Mouse (Mus musculus) kidney, postnatal 0 days (tissue): ENCODE results near the gene Ly6g5c. TPM values are rescaled to one million over a fixed set of nuclear protein-coding genes. Genes with fewer than 3 reads are reported as not detected.

Source experiments
- ATAC-seq: fragments of 200-750 bp; cut with Nextera tagmentation; replicated peaks from 2 replicates; pipeline ENCODE4 v1.8.0; 2017; ENCODE audit warnings: low read depth, moderate number of reproducible peaks, moderate TSS enrichment, moderate library complexity; ENCODE audit not compliant: low FRiP score
- DNase-seq: peaks from one replicate; pipeline ENCODE4 v3.0.0-alpha.2; 2016; ENCODE audit warnings: low spot score
- H3K27ac ChIP-seq: fragments of 300-500 bp; sonication (generic); 2 replicates; pipeline ENCODE4 v1.5.1; 2014; ENCODE audit warnings: mild to moderate bottlenecking
- H3K27me3 ChIP-seq: fragments of 300-500 bp; sonication (generic); 2 replicates; pipeline ENCODE4 v1.6.1; 2014; ENCODE audit warnings: low read length, mixed read lengths; ENCODE audit not compliant: insufficient read depth
- H3K36me3 ChIP-seq: fragments of 300-500 bp; sonication (generic); 2 replicates; pipeline ENCODE4 v1.6.1; 2014; ENCODE audit warnings: low read length, mixed read lengths; ENCODE audit not compliant: insufficient read depth
- H3K4me1 ChIP-seq: fragments of 300-500 bp; sonication (generic); replicated peaks from 2 replicates; pipeline ENCODE4 v1.6.1; 2014; ENCODE audit warnings: antibody characterized with exemption, low read length, mixed read lengths; ENCODE audit not compliant: insufficient read depth
- H3K4me2 ChIP-seq: fragments of 300-500 bp; sonication (generic); 2 replicates; pipeline ENCODE4 v1.6.1; 2014; ENCODE audit warnings: mild to moderate bottlenecking, low read length, moderate library complexity, mixed read lengths
- H3K4me3 ChIP-seq: fragments of 300-500 bp; sonication (generic); replicated peaks from 2 replicates; pipeline ENCODE4 v1.5.1; 2014; ENCODE audit warnings: low read depth, low read length
- H3K9ac ChIP-seq: fragments of 300-500 bp; sonication (generic); 2 replicates; pipeline ENCODE4 v1.6.1; 2014; ENCODE audit warnings: low read depth, low read length
- H3K9me3 ChIP-seq: fragments of 300-500 bp; sonication (generic); replicated peaks from 2 replicates; pipeline ENCODE4 v1.6.1; 2016; ENCODE audit warnings: low read length, inconsistent platforms, mixed read lengths
- CTCF ChIP-seq: IDR thresholded peaks from 2 replicates; pipeline ENCODE4 v1.5.1; 2016; ENCODE audit warnings: antibody characterized with exemption, low read depth, mild to moderate bottlenecking, moderate library complexity
- WGBS: fragments of 180-500 bp; shearing (Covaris S2); extraction: QIAGEN DNeasy Blood & Tissue Kit; methylation state at CpG from one replicate; pipeline ENCODE4 v1.1.7; 2014; 5-methylcytosine and 5-hydroxymethylcytosine counted together
- polyA plus RNA-seq: library from polyadenylated mRNA; unstranded; fragments of >200 nt; fragmentation: Nextera tagmentation; extraction: Ambion mirVana; gene quantifications from 2 replicates; pipeline ENCODE4 v1.2.1, GENCODE M21; 2015

Gene Ly6g5c
- polyA plus RNA-seq = not detected in 2 replicates

- Histone ChIP-seq H3K9ac (no peak within 1 kb of the TSS), H3K27ac (no peak within 1 kb of the TSS), H3K4me3 (no peak within 1 kb of the TSS), H3K9me3 (no peaks in the 10 kb centered on the region), H3K36me3 (0 out of 2 replicates have a peak, but pooled peaks cover 4% of the 10 kb centered on the region), H3K4me1 (peaks cover 3% of the 10 kb centered on the region; the same call in 1 of the 2 replicates), H3K4me2 (no peak within 1 kb of the TSS), H3K27me3 (no peaks in the 10 kb centered on the region)
- no peak for DNase-seq
- 78% methylated on average over 6 of the region's 6 CpGs for WGBS
- no peak for TF ChIP-seq CTCF
- no peak for ATAC-seq
Observed at GRCm38 (mm10) chr17:35108097-35108496, at the start of gene Ly6g5c. Ly6g5c (plus strand) TSS chr17:35108279.

- Histone ChIP-seq H3K9ac (no peak overlapping the region), H3K36me3 (peaks cover 41% of the 10 kb centered on the region), H3K4me3 (no peak overlapping the region), H3K4me2 (peak overlapping the region; percentile 94), H3K27ac (peak overlapping the region; percentile 94; the same call in 1 of the 2 replicates), H3K27me3 (no peaks in the 10 kb centered on the region), H3K4me1 (peaks cover 8% of the 10 kb centered on the region), H3K9me3 (no peaks in the 10 kb centered on the region)
- TF ChIP-seq CTCF = no peak
- ATAC-seq (no peak), DNase-seq (no peak)
- 64% methylated on average over 9 of the region's 9 CpGs for WGBS
Observed at GRCm38 (mm10) chr17:35058316-35058715, 49.8 kb upstream of the Ly6g5c start.

GRCm38 (mm10) chr17:35058911-35059892 lies 48.9 kb upstream of the Ly6g5c start, which contains the start of gene Ddah2:
Ddah2 (plus strand) TSS chr17:35059035.
- Histone ChIP-seq H3K9me3 (no peaks in the 10 kb centered on the region), H3K27ac (peak within 1 kb of the TSS; percentile 94), H3K27me3 (no peaks in the 10 kb centered on the region), H3K36me3 (peaks cover 34% of the 10 kb centered on the region), H3K4me2 (peak within 1 kb of the TSS; percentile 94), H3K9ac (peak within 1 kb of the TSS; percentile 77), H3K4me1 (peaks cover 8% of the 10 kb centered on the region), H3K4me3 (peak within 1 kb of the TSS; percentile 77)
- ATAC-seq (peak; percentile 90), DNase-seq (peak; percentile 98)
- under 1% methylated on average over 57 of the region's 57 CpGs for WGBS
- peak; percentile 78 for TF ChIP-seq CTCF

GRCm38 (mm10) chr17:35060071-35060470 lies 48.0 kb upstream of the Ly6g5c start:
- WGBS = 20% methylated on average over 14 of the region's 14 CpGs
- Histone ChIP-seq H3K4me2 (peak overlapping the region; percentile 94), H3K36me3 (peaks cover 29% of the 10 kb centered on the region; the same call in 1 of the 2 replicates), H3K9ac (peak overlapping the region; percentile 77), H3K9me3 (no peaks in the 10 kb centered on the region), H3K27me3 (no peaks in the 10 kb centered on the region), H3K4me3 (peak overlapping the region; percentile 77), H3K4me1 (peaks cover 15% of the 10 kb centered on the region), H3K27ac (peak overlapping the region; percentile 94; the same call in 1 of the 2 replicates)
- no peak for DNase-seq
- ATAC-seq = no peak
- no peak for TF ChIP-seq CTCF

GRCm38 (mm10) chr17:35060737-35061297 lies 47.3 kb upstream of the Ly6g5c start:
- WGBS = 51% methylated on average over 22 of the region's 22 CpGs
- peaks cover 18% of the 10 kb centered on the region for H3K4me1 ChIP-seq
- TF ChIP-seq CTCF = no peak
- DNase-seq = peak; percentile 32
- no peak overlapping the region for H3K27ac ChIP-seq
- peak overlapping the region; percentile 94 for H3K4me2 ChIP-seq
- peak overlapping the region; percentile 77; the same call in 1 of the 2 replicates for H3K4me3 ChIP-seq
- H3K9me3 ChIP-seq = no peaks in the 10 kb centered on the region
- H3K9ac ChIP-seq = peak overlapping the region; percentile 77; the same call in 1 of the 2 replicates
- H3K27me3 ChIP-seq = no peaks in the 10 kb centered on the region
- H3K36me3 ChIP-seq = peaks cover 23% of the 10 kb centered on the region; the same call in 1 of the 2 replicates
- ATAC-seq = no peak

- WGBS = 70% methylated on average over 8 of the region's 8 CpGs
- Histone ChIP-seq H3K4me2 (no peak overlapping the region), H3K4me3 (no peak overlapping the region), H3K27me3 (no peaks in the 10 kb centered on the region), H3K27ac (no peak overlapping the region), H3K9ac (no peak overlapping the region), H3K36me3 (peaks cover 18% of the 10 kb centered on the region; the same call in 1 of the 2 replicates), H3K4me1 (peaks cover 18% of the 10 kb centered on the region), H3K9me3 (no peaks in the 10 kb centered on the region)
- no peak for TF ChIP-seq CTCF
- ATAC-seq (no peak), DNase-seq (no peak)
Observed at GRCm38 (mm10) chr17:35061299-35061698, 46.8 kb upstream of the Ly6g5c start.
